In the genomic region with DNA sequence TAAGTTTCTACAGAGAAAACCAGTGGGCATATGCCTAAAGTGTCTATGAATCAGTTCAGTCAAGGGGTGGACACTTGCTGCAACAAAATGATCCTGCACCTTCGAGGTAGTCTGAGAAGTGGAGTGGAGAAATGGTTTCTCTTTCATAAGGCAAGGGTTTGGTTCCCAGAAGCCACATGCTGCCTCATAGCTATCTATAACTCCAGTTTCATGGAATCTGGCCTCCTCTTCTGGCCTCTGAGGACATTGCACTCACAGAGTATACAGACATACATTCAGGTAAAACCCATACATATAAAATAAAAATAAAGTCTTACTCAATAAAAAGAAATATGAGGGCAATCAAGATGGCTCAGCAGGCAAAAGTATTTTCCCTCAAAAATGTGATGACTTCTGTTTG, we compare ENCODE assay signal across 12 mouse cellular contexts. TPM values are rescaled to one million over a fixed set of nuclear protein-coding genes. Genes with fewer than 3 reads are reported as not detected.
DNase-seq lines count a peak whose midpoint lies in the region; ATAC-seq and TF ChIP-seq lines count a peak whose summit lies in the region.
"Had no signal": no experiment of that assay in that cellular context is flagged by ENCODE, and none has a peak within 500 bp of the region (broad histone marks: within the 10 kb centered on the region; RNA-seq: fewer than 3 reads in every experiment).

No protein-coding gene starts in this region.

- no peak overlapping the region for H3K4me3 ChIP-seq in lung, postnatal 0 days (ENCODE audit: low read depth, low read length)
- H3K4me3 ChIP-seq in lung, adult 2 months (replicated peaks; ENCODE audit: extremely low read depth, low read depth, low read length), result no peak overlapping the region
- no peak overlapping the region for H3K4me3 ChIP-seq in E14TG2a.4 (replicated peaks; ENCODE audit: low read length)
- H3K4me3 ChIP-seq in stomach, postnatal 0 days (ENCODE audit: low read depth, low read length), result no peak overlapping the region
- H3K4me3 ChIP-seq: intestine, embryonic 15.5 days; limb, embryonic 13.5 days had no signal

- TF ChIP-seq POLR2A in lung, adult 2 months (IDR thresholded peaks at IDR 0.05; ENCODE audit: borderline replicate concordance, extremely low read depth, low read depth, low read length), result no peak

- WGBS in lung, postnatal 0 days, result 22% methylated on average over 1 of the region's 1 CpGs
- 53% methylated on average over 1 of the region's 1 CpGs for WGBS in lung, adult 2 months
- WGBS in stomach, postnatal 0 days, result 90% methylated on average over 1 of the region's 1 CpGs

- no peak overlapping the region for H3K4me2 ChIP-seq in lung, postnatal 0 days (replicated peaks; ENCODE audit: low read depth, low read length)
- no peak overlapping the region for H3K4me2 ChIP-seq in stomach, postnatal 0 days (replicated peaks; ENCODE audit: low read depth)
- H3K4me2 ChIP-seq: intestine, embryonic 15.5 days; limb, embryonic 13.5 days had no signal

- TF ChIP-seq EP300 in lung, postnatal 0 days (IDR thresholded peaks at IDR 0.05), result no peak
- no peak for TF ChIP-seq EP300 in stomach, postnatal 0 days (optimal IDR thresholded peaks at IDR 0.05)

- no peak overlapping the region for H3K27ac ChIP-seq in lung, postnatal 0 days (ENCODE audit: low read length)
- H3K27ac ChIP-seq in stomach, postnatal 0 days (replicated peaks), result no peak overlapping the region
- H3K27ac ChIP-seq: intestine, embryonic 15.5 days; limb, embryonic 13.5 days had no signal

- DNase-seq in lung, postnatal 0 days (ENCODE audit: low spot score), result peak; percentile 39
- DNase-seq in lung, adult 2 months, result no peak
- DNase-seq in stomach, postnatal 0 days (ENCODE audit: low spot score), result no peak
- DNase-seq in cerebellum, postnatal 25 days, result no peak
- no peak for DNase-seq in heart, postnatal 25 days (ENCODE audit: low spot score)
- no peak for DNase-seq in heart, adult 11 months
- DNase-seq: cerebellum, adult 11-12 months; lung, postnatal 36 days had no signal

- intact Hi-C loops in heart, postnatal 25 days (cut with DNase I), result no loop called here

- H3K4me1 ChIP-seq in lung, postnatal 0 days (ENCODE audit: insufficient read depth, low read depth, low read length), result no peaks in the 10 kb centered on the region
- H3K4me1 ChIP-seq in lung, adult 2 months (ENCODE audit: control insufficient read depth, insufficient read depth, low read length), result no peaks in the 10 kb centered on the region
- H3K4me1 ChIP-seq in E14TG2a.4 (replicated peaks; ENCODE audit: low read depth, low read length), result no peaks in the 10 kb centered on the region
- no peaks in the 10 kb centered on the region for H3K4me1 ChIP-seq in stomach, postnatal 0 days (replicated peaks; ENCODE audit: control insufficient read depth, insufficient read depth)
- H3K4me1 ChIP-seq: intestine, embryonic 15.5 days; limb, embryonic 13.5 days had no signal

- H3K9me3 ChIP-seq in lung, postnatal 0 days (ENCODE audit: low read length), result no peaks in the 10 kb centered on the region
- H3K9me3 ChIP-seq in E14TG2a.4 (ENCODE audit: low read length), result no peaks in the 10 kb centered on the region
- no peaks in the 10 kb centered on the region for H3K9me3 ChIP-seq in stomach, postnatal 0 days (ENCODE audit: control insufficient read depth, low read length)
- H3K9me3 ChIP-seq: intestine, embryonic 15.5 days; limb, embryonic 13.5 days had no signal

- H3K36me3 ChIP-seq in lung, postnatal 0 days (ENCODE audit: insufficient read depth, low read length), result no peaks in the 10 kb centered on the region
- no peaks in the 10 kb centered on the region for H3K36me3 ChIP-seq in E14TG2a.4 (ENCODE audit: insufficient read depth, low read length)
- H3K36me3 ChIP-seq in stomach, postnatal 0 days (ENCODE audit: control insufficient read depth, insufficient read depth, low read length), result no peaks in the 10 kb centered on the region
- H3K36me3 ChIP-seq: intestine, embryonic 15.5 days; limb, embryonic 13.5 days had no signal

- H3K27me3 ChIP-seq in lung, postnatal 0 days (replicated peaks; ENCODE audit: insufficient read depth, low read length), result no peaks in the 10 kb centered on the region
- H3K27me3 ChIP-seq in E14TG2a.4 (ENCODE audit: insufficient read depth, low read length), result no peaks in the 10 kb centered on the region
- no peaks in the 10 kb centered on the region for H3K27me3 ChIP-seq in stomach, postnatal 0 days (ENCODE audit: control insufficient read depth, insufficient read depth, low read length)
- H3K27me3 ChIP-seq: intestine, embryonic 15.5 days; limb, embryonic 13.5 days had no signal

- ATAC-seq in lung, postnatal 0 days, result peak; percentile 60
- ATAC-seq in inflammation-experienced regulatory T-cells, adult 6 months, result peak; percentile 78
- ATAC-seq in stomach, postnatal 0 days (ENCODE audit: low FRiP score, low TSS enrichment), result no peak
- ATAC-seq: intestine, embryonic 15.5 days had no signal

- no peak overlapping the region for H3K9ac ChIP-seq in lung, postnatal 0 days (replicated peaks; ENCODE audit: low read depth)
- no peak overlapping the region for H3K9ac ChIP-seq in stomach, postnatal 0 days (ENCODE audit: low read length)
- H3K9ac ChIP-seq: intestine, embryonic 15.5 days; limb, embryonic 13.5 days had no signal

- peak; percentile 55 for TF ChIP-seq CTCF in lung, postnatal 0 days (IDR thresholded peaks at IDR 0.05)
- TF ChIP-seq CTCF in lung, adult 2 months (IDR thresholded peaks at IDR 0.05; ENCODE audit: insufficient read depth, low read length), result no peak
- peak; percentile 20 for TF ChIP-seq CTCF in E14TG2a.4 (conservative IDR thresholded peaks at IDR 0.05; ENCODE audit: low read length)
- TF ChIP-seq CTCF in stomach, postnatal 0 days (IDR thresholded peaks at IDR 0.05; ENCODE audit: low read depth), result peak; percentile 62

RNA-seq across cellular contexts. Expression of a gene that starts 21.8 kb away (rescaled TPM):
- 79.2 and 84.6 TPM in 2 replicates for polyA plus RNA-seq in lung, postnatal 0 days (2015; fragmentation: Nextera tagmentation; extraction: Ambion mirVana)
- 32.1 and 64.4 TPM in 2 replicates for polyA plus RNA-seq in lung, adult 2 months (2012; rRNA removed)
- polyA plus RNA-seq in inflammation-experienced regulatory T-cells, adult 6 months (2017; shearing (Covaris generic)), result 100 to 1,000 TPM; 137 to 227 (median 157) TPM
- polyA plus RNA-seq in stomach, postnatal 0 days (2015; fragmentation: Nextera tagmentation; extraction: Ambion mirVana), result 143 and 166 TPM in 2 replicates
- total RNA-seq in heart, postnatal 25 days (2021), result 100 to 1,000 TPM; 586 to 594 TPM

RNA-seq across cellular contexts. Expression of a gene that starts 22.1 kb away (rescaled TPM):
- 1.7 and 2.0 TPM in 2 replicates for polyA plus RNA-seq in lung, postnatal 0 days (2015; fragmentation: Nextera tagmentation; extraction: Ambion mirVana)
- polyA plus RNA-seq in lung, adult 2 months (2012; rRNA removed), result 1.4 and 2.0 TPM in 2 replicates
- polyA plus RNA-seq in inflammation-experienced regulatory T-cells, adult 6 months (2017; shearing (Covaris generic)), result under 1 TPM in 1 of 3 experiments, not detected in 2; 0.26 TPM
- 0.54 and 0.78 TPM in 2 replicates for polyA plus RNA-seq in stomach, postnatal 0 days (2015; fragmentation: Nextera tagmentation; extraction: Ambion mirVana)
- total RNA-seq in heart, postnatal 25 days (2021), result 1 to 10 TPM; 1.2 to 1.4 TPM

RNA-seq across cellular contexts. Expression of a gene that starts 55.9 kb away (rescaled TPM):
- 14.1 and 16.0 TPM in 2 replicates for polyA plus RNA-seq in lung, postnatal 0 days (2015; fragmentation: Nextera tagmentation; extraction: Ambion mirVana)
- polyA plus RNA-seq in lung, adult 2 months (2012; rRNA removed), result 6.2 and 11.0 TPM in 2 replicates
- 10 to 100 TPM; 40.6 to 65.1 (median 53.7) TPM for polyA plus RNA-seq in inflammation-experienced regulatory T-cells, adult 6 months (2017; shearing (Covaris generic))
- 9.5 and 10.2 TPM in 2 replicates for polyA plus RNA-seq in stomach, postnatal 0 days (2015; fragmentation: Nextera tagmentation; extraction: Ambion mirVana)
- 10 to 100 TPM in 1 of 2 experiments, 1 to 10 TPM in 1; 7.4 to 10.1 TPM for total RNA-seq in heart, postnatal 25 days (2021)
